Mouse (Mus musculus): ENCODE results near the gene Htra3. TPM values are rescaled to one million over a fixed set of nuclear protein-coding genes. Genes with fewer than 3 reads are reported as not detected.

Gene Htra3
- 100 to 1,000 TPM; 108 to 149 TPM for total RNA-seq (2021)
- long read RNA-seq, experiment 1, transcript Htra3-201 (9 exons, 2,750 nt) = major isoform, 204 of 231 reads
- long read RNA-seq, experiment 1, transcript Htra3-202 (7 exons, 1,901 nt) = minor isoform, 7 of 231 reads
- long read RNA-seq, experiment 1, partial matches to known transcripts = 9 of 231 reads
- long read RNA-seq, experiment 1, other reads (novel, unspliced or antisense) = 11 of 231 reads
- long read RNA-seq, experiment 2, transcript Htra3-201 (9 exons, 2,750 nt) = major isoform, 162 of 187 reads
- long read RNA-seq, experiment 2, transcript Htra3-202 (7 exons, 1,901 nt) = minor isoform, 6 of 187 reads
- long read RNA-seq, experiment 2, partial matches to known transcripts = 11 of 187 reads
- long read RNA-seq, experiment 2, other reads (novel, unspliced or antisense) = 8 of 187 reads

GRCm38 (mm10) chr5:35679256-35680155, at the start of gene Htra3:
Gene Htra3 (minus strand): TSS chr5:35679782.
- intact Hi-C loops (cut with DNase I) = loop anchor here (5.0 kb wide), 2 partner anchors 37 to 157 kb away; no protein-coding TSS in a partner anchor
- peak; percentile 72 to 78 for DNase-seq

- intact Hi-C loops (cut with DNase I) = no loop called here
- DNase-seq = peak; percentile 73
These were observed 49.4 kb upstream of the Htra3 start for GRCm38 (mm10) chr5:35728957-35729460.

- intact Hi-C loops (cut with DNase I) = no loop called here
- DNase-seq = no peak
These were observed 48.9 kb upstream of the Htra3 start for GRCm38 (mm10) chr5:35728344-35728956.

- no peak for DNase-seq
- intact Hi-C loops (cut with DNase I) = loop anchor here (2.0 kb wide), 1 partner anchor 19 kb away; no protein-coding TSS in a partner anchor
These were observed 47.9 kb upstream of the Htra3 start for GRCm38 (mm10) chr5:35727447-35727846.

- intact Hi-C loops (cut with DNase I) = loop anchor here (2.0 kb wide), 1 partner anchor 21 kb away; no protein-coding TSS in a partner anchor
- no peak for DNase-seq
These were observed 46.3 kb upstream of the Htra3 start for GRCm38 (mm10) chr5:35725840-35726239.

GRCm38 (mm10) chr5:35723900-35724299, 44.3 kb upstream of the Htra3 start:
- intact Hi-C loops (cut with DNase I) = no loop called here

GRCm38 (mm10) chr5:35722654-35723053, 43.1 kb upstream of the Htra3 start:
- intact Hi-C loops (cut with DNase I) = no loop called here
- DNase-seq = no peak

More at GRCm38 (mm10) chr5:35723900-35724299, 44.3 kb upstream of the Htra3 start:
- no peak for DNase-seq

GRCm38 (mm10) chr5:35721933-35722332, 42.4 kb upstream of the Htra3 start:
- no peak for DNase-seq
- intact Hi-C loops (cut with DNase I) = no loop called here

- DNase-seq = peak; percentile 33 to 44
- intact Hi-C loops (cut with DNase I) = loop anchor here (2.0 kb wide), 1 partner anchor 37 kb away; the partner anchor contains the start of gene Ablim2
These were observed 40.3 kb upstream of the Htra3 start for GRCm38 (mm10) chr5:35719880-35720279.

- DNase-seq = no peak
- intact Hi-C loops (cut with DNase I) = loop anchor here (2.0 kb wide), 1 partner anchor 37 kb away; the partner anchor contains the start of gene Ablim2
These were observed 39.8 kb upstream of the Htra3 start for GRCm38 (mm10) chr5:35719343-35719742.

- intact Hi-C loops (cut with DNase I) = loop anchor here (2.0 kb wide), 1 partner anchor 38 kb away; the partner anchor contains the start of gene Ablim2
These were observed 39.2 kb upstream of the Htra3 start for GRCm38 (mm10) chr5:35718817-35719216.

GRCm38 (mm10) chr5:35717946-35718345, 38.4 kb upstream of the Htra3 start:
- peak; percentile 46 to 68 for DNase-seq
- intact Hi-C loops (cut with DNase I) = loop anchor here (2.0 kb wide), 1 partner anchor 39 kb away; the partner anchor contains the start of gene Ablim2

More at GRCm38 (mm10) chr5:35718817-35719216, 39.2 kb upstream of the Htra3 start:
- DNase-seq = no peak

- DNase-seq = no peak
- intact Hi-C loops (cut with DNase I) = no loop called here
These were observed 37.9 kb upstream of the Htra3 start for GRCm38 (mm10) chr5:35717455-35717854.

GRCm38 (mm10) chr5:35713649-35714354, 34.2 kb upstream of the Htra3 start:
- peak; percentile 77 to 84 for DNase-seq
- intact Hi-C loops (cut with DNase I) = loop anchor here (5.0 kb wide), 1 partner anchor 187 kb away; the partner anchor contains the start of gene Cpz

GRCm38 (mm10) chr5:35712517-35712916, 32.9 kb upstream of the Htra3 start:
- intact Hi-C loops (cut with DNase I) = loop anchor here (5.0 kb wide), 1 partner anchor 185 kb away; the partner anchor contains the start of gene Cpz
- no peak for DNase-seq

- intact Hi-C loops (cut with DNase I) = loop anchor here (5.0 kb wide), 1 partner anchor 184 kb away; the partner anchor contains the start of gene Cpz
These were observed 31.3 kb upstream of the Htra3 start for GRCm38 (mm10) chr5:35710931-35711330.

GRCm38 (mm10) chr5:35710481-35710880, 30.9 kb upstream of the Htra3 start:
- DNase-seq = no peak
- intact Hi-C loops (cut with DNase I) = loop anchor here (5.0 kb wide), 1 partner anchor 183 kb away; the partner anchor contains the start of gene Cpz

More at GRCm38 (mm10) chr5:35710931-35711330, 31.3 kb upstream of the Htra3 start:
- no peak for DNase-seq

GRCm38 (mm10) chr5:35705411-35705810, 25.8 kb upstream of the Htra3 start:
- intact Hi-C loops (cut with DNase I) = no loop called here

GRCm38 (mm10) chr5:35703814-35704213, 24.2 kb upstream of the Htra3 start:
- no peak for DNase-seq
- intact Hi-C loops (cut with DNase I) = loop anchor here (5.0 kb wide), 1 partner anchor 153 kb away; no protein-coding TSS in a partner anchor

More at GRCm38 (mm10) chr5:35705411-35705810, 25.8 kb upstream of the Htra3 start:
- no peak for DNase-seq

Measured in heart, postnatal 14 days (tissue).